Mouse (Mus musculus): ENCODE results near the gene Loxl4.

DNA sequence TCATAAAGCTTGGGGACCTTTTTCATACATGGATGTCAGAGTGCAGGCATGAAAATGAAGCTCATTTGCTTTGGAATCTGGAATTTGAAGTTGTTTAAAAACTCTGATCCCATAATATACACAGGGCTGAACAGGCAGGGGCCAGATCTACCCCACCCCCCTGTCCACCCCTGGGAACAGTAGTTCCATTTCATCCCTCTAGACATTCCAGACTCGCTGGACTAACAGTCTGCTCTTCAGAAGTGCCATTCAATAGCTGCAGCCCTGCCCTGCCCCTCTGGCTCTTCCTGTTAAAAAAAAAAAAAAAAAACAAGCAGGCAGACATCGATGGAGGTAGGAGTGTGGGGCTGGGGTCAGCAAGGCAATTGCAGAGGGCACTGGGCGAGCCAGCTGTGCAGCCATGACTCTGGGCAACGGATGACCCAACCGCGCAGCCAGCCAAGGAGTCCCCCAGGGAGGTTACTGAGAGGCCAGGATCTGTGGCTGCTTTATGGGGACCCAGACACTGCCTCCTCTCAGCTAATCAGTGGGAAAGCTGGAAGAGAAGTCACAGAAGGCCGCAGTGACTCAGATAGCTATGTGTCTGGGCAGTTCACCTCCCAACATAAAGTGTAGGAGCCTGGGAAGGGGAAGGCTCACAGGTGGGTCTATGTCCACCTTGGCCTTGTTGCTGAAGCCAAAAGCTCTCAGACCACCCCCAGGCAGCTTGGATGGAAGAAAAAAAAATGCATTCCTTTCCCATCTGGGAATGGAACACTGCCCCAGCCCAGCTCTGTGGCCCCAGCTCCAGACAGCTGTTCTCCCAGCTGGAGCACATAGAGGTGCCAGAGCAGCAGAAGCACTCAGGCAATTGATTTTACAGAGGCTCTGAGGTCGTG lies 26.2 kb upstream of the Loxl4 start:
- TF ChIP-seq CTCF (conservative IDR thresholded peaks at IDR 0.05; ENCODE audit: insufficient read depth, insufficient read length, low read depth, low read length) (no peak), POLR2A (IDR thresholded peaks at IDR 0.05; ENCODE audit: low read depth, low read length) (no peak)
